In the genomic region with DNA sequence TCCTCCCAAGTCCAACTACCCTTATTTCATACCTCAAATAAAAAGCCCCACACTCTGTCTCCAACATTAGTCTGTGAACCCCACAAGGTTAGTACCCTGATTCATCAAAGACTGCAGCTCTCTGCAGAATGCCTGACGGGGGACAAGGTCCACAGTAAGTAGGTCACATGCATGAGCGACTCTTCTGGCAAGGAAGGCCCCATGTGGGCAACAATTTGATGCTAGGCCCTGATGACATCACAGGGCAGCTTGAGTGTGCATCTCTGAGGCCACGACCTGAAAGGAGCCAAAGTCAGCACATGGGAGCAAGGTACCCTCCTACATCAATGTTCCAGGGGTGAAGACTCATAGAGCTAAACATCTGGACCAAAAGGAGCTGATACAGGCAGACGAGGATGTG, we compare ENCODE assay signal across 29 mouse cellular contexts.
A peak's percentile ranks its signal among the peaks of the same experiment; 100 is the strongest.
DNase-seq lines count a peak whose midpoint lies in the region; ATAC-seq lines count a peak whose summit lies in the region.
"Had no signal": no experiment of that assay in that cellular context is flagged by ENCODE, and none has a peak within 500 bp of the region (broad histone marks: within the 10 kb centered on the region; RNA-seq: fewer than 3 reads in every experiment).

No protein-coding gene starts in this region.

- no peaks in the 10 kb centered on the region for H3K36me3 ChIP-seq in kidney, embryonic 15.5 days
- H3K36me3 ChIP-seq: G1E; heart, embryonic 12.5 days; hindbrain, embryonic 13.5 days; midbrain, embryonic 10.5 days; neural tube, embryonic 12.5 days; stomach, embryonic 15.5 days had no signal

- no peaks in the 10 kb centered on the region for H3K9me3 ChIP-seq in kidney, embryonic 15.5 days (replicated peaks)
- H3K9me3 ChIP-seq: G1E; heart, embryonic 12.5 days; hindbrain, embryonic 13.5 days; midbrain, embryonic 10.5 days; neural tube, embryonic 12.5 days; stomach, embryonic 15.5 days had no signal

- DNase-seq in kidney, adult 18-20 months: peak; percentile 41
- DNase-seq in brain, adult 2 months (ENCODE audit: low read depth, low spot score): peak; percentile 27
- peak; percentile 84 for DNase-seq in kidney, adult 9 months
- peak; percentile 35 for DNase-seq in retina, embryonic 14.5 days (ENCODE audit: low spot score)
- DNase-seq in layer of hippocampus, adult 11-12 months (ENCODE audit: low spot score): no peak
- no peak for DNase-seq in adrenal gland, adult 2 months
- DNase-seq: adrenal gland, postnatal 14 days; gastrocnemius, adult 2 months; gastrocnemius, postnatal 36 days; heart, adult 18-20 months; heart, postnatal 4 days; liver; lung, embryonic 14.5 days; lung, postnatal 14 days; thymus, adult 18-20 months; thymus, postnatal 25 days had no signal

- no peak overlapping the region for H3K9ac ChIP-seq in kidney, embryonic 15.5 days
- H3K9ac ChIP-seq: heart, embryonic 12.5 days; hindbrain, embryonic 13.5 days; liver, embryonic 14.5 days; lung, embryonic 14.5 days; neural tube, embryonic 12.5 days; stomach, embryonic 15.5 days had no signal

- no peak overlapping the region for H3K27ac ChIP-seq in kidney, embryonic 15.5 days
- H3K27ac ChIP-seq: gastrocnemius, adult 2 months; hindbrain, embryonic 13.5 days; liver, embryonic 14.5 days; midbrain, embryonic 10.5 days; neural tube, embryonic 12.5 days; stomach, embryonic 15.5 days had no signal

- H3K4me2 ChIP-seq in kidney, embryonic 15.5 days: no peak overlapping the region
- H3K4me2 ChIP-seq: heart, embryonic 12.5 days; hindbrain, embryonic 13.5 days; lung, embryonic 14.5 days; neural tube, embryonic 12.5 days; stomach, embryonic 15.5 days had no signal

- H3K4me3 ChIP-seq in kidney, embryonic 15.5 days (replicated peaks): no peak overlapping the region
- H3K4me3 ChIP-seq: erythroblast, embryonic 14.5 days; gastrocnemius, adult 2 months; heart, embryonic 12.5 days; hindbrain, embryonic 13.5 days; midbrain, embryonic 10.5 days; myocyte; neural tube, embryonic 12.5 days; stomach, embryonic 15.5 days had no signal

- H3K4me1 ChIP-seq in kidney, embryonic 15.5 days: no peaks in the 10 kb centered on the region
- H3K4me1 ChIP-seq: heart, embryonic 12.5 days; midbrain, embryonic 10.5 days; neural tube, embryonic 12.5 days; stomach, embryonic 15.5 days had no signal

- no peak for ATAC-seq in kidney, embryonic 15.5 days (replicated peaks; ENCODE audit: low FRiP score)
- ATAC-seq: forebrain, embryonic 16.5 days; intestine, embryonic 16.5 days; midbrain, embryonic 16.5 days had no signal

- H3K27me3 ChIP-seq in kidney, embryonic 15.5 days: no peaks in the 10 kb centered on the region
- H3K27me3 ChIP-seq: heart, embryonic 12.5 days; hindbrain, embryonic 13.5 days; neural tube, embryonic 12.5 days had no signal

- 58% methylated on average over 4 of the region's 4 CpGs for WGBS in kidney, embryonic 15.5 days

Comparison
In these comparisons a context has a peak if more than half of its experiments do, and no peak if none do; other contexts are left out.
1. DNase-seq: peak in kidney, adult 18-20 months (single experiment), brain, adult 2 months (single experiment), kidney, adult 9 months (single experiment) and retina, embryonic 14.5 days (single experiment); none in layer of hippocampus, adult 11-12 months (single experiment) and adrenal gland, adult 2 months (single experiment).